Mouse (Mus musculus) hematopoietic stem cell, adult 5-6 weeks (primary cell): ENCODE data around the gene Gm3285. TPM values are rescaled to one million over a fixed set of nuclear protein-coding genes. Genes with fewer than 3 reads are reported as not detected.

Experiments
- ATAC-seq, 2 experiments: fragments of 125-278 bp in 1 of 2; replicated peaks in 1 of 2; 2 replicates each; pipeline ENCODE4 v1.8.0; 2016 to 2017; ENCODE audit warnings: inconsistent platforms in 2 of 2, mild to moderate bottlenecking in 2 of 2, moderate number of reproducible peaks in 2 of 2, low read depth in 1 of 2, moderate TSS enrichment in 1 of 2; ENCODE audit not compliant: low FRiP score in 2 of 2, poor library complexity in 2 of 2, severe bottlenecking in 2 of 2, insufficient read depth in 1 of 2, low TSS enrichment in 1 of 2
- total RNA-seq: library from RNA; stranded (forward); fragments of 172-1452, 232-1000 nt; gene quantifications from 2 replicates; pipeline ENCODE4 v1.2.3, GENCODE M21; 2017

Gm3285 gene
- not detected in 2 replicates for total RNA-seq

DNA sequence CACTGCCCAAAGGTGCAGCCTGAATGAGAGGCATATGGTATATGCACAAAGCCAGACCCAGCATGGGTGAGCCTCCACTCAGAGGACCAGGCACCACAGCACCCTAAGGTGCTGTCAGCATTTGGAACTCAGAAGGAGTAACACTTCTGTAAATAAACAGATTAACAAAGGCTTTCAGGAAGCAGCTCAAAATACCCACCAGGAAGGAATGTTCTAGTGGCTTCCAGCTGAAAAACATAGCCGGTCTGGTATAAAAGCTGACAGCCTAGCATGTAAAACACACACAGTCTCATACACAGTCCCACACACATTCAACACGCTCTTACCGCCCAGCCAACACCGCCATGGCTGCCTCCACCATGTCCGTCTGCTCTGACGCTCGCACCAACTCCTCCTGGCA lies at the start of gene Gm3285:
Gene Gm3285 (plus strand): TSS at position 301 of the 400 bp plus-strand sequence.
- no peak for ATAC-seq

GRCm38 (mm10) chr10:77814382-77814781 lies 47.4 kb upstream of the Gm3285 start, which contains the start of gene Gm2696:
TSS of gene Gm2696 (plus strand) at chr10:77814682.
- ATAC-seq: no peak

DNA sequence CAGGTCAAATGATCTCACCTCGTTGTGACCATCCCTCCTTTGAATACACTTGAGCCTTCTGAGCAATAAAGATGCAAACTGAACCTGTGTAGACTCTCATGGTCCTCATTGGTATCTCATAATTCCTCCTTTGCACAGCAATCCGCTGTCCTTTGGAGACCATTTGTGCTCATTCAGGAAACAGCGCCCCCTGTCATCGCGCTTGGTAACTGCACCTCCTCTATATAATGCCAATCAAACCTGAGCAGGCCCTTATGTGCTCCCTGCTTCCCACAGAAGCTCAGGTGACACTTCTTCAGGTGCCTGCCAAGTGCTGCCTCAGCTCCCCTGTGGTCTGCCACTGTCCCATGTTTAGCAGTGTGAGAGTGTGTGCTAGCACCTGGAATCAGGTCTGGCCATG lies 46.3 kb upstream of the Gm3285 start:
- ATAC-seq: peak in 1 of 2 experiments; percentile 32; a peak in 1 of 4 replicates

DNA sequence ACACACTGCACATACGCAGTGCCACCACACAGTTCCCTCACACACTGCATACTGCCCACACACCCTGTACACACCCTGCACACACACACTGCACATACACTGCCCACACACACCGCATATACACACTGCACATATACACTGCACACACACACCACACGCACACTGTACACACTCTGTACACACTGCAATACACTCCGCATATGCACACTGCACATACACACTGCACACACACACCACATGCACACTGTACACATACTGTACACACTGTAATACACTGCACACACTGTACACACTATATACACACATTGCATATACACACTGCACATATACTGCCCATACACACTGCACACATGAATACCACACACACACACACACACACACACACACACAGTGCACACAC lies 43.3 kb upstream of the Gm3285 start:
- ATAC-seq: no peak

GRCm38 (mm10) chr10:77819203-77819602 lies 42.6 kb upstream of the Gm3285 start:
- no peak for ATAC-seq

- no peak for ATAC-seq
These were observed 34.8 kb upstream of the Gm3285 start, which contains the start of gene Krtap10-4 for GRCm38 (mm10) chr10:77826951-77827350. TSS of gene Krtap10-4 (minus strand) at chr10:77827095.

DNA sequence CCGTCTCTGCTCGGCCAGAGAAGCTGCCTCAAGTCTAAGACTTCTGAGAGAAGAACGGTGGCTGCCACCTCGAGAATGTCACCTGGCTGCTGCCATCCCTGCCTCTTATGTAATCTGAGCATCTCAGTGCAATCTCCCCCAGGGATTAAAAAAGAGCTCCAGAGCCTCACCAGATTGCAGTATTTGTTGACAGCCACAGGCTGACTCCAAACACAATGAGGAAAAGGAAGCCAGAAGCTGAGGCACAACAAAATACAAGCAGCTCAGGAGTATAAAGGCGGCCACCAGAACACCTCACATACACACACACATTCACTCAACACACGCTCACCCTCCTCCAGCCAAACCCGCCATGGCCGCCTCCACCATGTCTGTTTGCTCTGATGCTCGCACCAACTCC lies 26.1 kb upstream of the Gm3285 start, which contains the start of gene Krtap10-10:
Gene Krtap10-10 (plus strand): TSS at position 301 of the 400 bp plus-strand sequence.
- ATAC-seq: no peak

DNA sequence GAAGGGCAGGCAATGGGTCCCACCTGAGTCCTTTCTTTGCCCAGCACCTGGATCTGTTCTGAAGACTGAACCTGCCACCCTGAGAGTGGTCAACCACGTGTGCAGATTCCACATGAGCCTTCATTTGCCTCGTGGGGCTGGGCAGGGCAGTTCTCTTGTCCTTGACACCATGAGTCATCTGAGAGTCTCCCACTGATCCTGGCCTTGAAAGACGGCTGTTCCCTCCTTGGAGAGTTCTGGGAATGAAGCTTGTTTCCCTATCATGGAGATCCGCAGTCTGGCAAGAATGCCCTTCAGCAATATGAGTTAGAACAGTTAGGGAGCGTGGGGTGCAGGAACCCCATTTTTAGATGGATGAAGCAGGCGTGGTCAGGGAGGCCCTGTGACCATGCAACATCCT lies 22.8 kb upstream of the Gm3285 start:
- ATAC-seq: no peak

DNA sequence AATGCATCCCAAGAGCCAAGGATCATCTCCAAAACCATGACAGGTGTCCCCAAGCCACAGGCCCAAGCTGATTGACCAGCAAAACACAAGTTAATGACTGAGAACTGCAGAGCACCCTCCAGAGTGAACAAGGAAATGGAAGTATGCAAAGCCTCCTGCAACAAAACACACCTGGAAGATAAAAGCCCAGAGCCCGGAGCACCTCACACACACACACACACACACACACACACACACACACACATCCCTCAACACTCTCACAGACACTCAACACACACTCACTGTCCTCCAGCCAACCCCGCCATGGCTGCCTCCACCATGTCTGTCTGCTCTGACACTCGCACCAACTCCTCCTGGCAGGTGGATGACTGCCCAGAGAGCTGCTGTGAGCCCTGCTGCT lies 15.3 kb upstream of the Gm3285 start, which contains the start of gene Gm36176:
Gene Gm36176 (plus strand): TSS at position 301 of the 400 bp plus-strand sequence.
- ATAC-seq: no peak

DNA sequence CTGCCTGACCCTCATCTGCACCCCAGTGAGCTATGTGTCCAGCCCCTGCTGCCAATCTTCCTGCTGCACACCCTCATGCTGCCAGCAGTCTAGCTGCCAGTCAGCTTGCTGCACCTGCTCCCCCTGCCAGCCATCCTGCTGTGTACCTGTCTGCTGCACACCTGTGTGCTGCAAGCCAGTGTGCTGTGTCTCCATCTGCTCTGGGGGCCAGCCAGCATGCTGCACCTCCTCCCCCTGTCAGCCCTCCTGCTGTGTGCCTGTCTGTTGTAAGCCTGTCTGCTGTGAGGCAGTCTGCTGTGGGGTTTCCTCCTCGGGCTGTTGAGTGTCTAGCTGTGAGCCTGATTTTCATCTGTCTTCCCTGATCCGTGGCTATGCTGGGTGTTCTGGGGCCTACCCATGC lies 14.8 kb upstream of the Gm3285 start:
- no peak for ATAC-seq

- no peak for ATAC-seq
These were observed 14.2 kb upstream of the Gm3285 start for GRCm38 (mm10) chr10:77847538-77847937.

DNA sequence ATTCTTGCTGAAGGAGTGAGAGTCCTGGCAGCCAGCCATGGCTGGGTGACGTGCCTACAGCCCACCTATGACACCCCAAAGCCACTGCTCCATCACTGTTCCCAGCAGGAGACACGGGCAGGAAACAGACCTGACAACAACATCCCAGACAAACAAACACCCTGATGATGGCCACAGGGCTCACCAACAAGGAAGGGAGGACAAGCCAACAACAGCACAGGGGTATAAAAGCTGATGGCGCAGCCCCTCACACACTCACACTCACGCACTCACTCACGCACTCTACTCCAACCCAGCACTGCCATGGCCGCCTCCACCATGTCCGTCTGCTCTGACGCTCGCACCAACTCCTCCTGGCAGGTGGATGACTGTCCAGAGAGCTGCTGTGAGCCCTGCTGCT lies 9.2 kb upstream of the Gm3285 start, which contains the start of gene Gm10318:
Gene Gm10318 (plus strand): TSS at position 301 of the 400 bp plus-strand sequence.
- no peak for ATAC-seq

DNA sequence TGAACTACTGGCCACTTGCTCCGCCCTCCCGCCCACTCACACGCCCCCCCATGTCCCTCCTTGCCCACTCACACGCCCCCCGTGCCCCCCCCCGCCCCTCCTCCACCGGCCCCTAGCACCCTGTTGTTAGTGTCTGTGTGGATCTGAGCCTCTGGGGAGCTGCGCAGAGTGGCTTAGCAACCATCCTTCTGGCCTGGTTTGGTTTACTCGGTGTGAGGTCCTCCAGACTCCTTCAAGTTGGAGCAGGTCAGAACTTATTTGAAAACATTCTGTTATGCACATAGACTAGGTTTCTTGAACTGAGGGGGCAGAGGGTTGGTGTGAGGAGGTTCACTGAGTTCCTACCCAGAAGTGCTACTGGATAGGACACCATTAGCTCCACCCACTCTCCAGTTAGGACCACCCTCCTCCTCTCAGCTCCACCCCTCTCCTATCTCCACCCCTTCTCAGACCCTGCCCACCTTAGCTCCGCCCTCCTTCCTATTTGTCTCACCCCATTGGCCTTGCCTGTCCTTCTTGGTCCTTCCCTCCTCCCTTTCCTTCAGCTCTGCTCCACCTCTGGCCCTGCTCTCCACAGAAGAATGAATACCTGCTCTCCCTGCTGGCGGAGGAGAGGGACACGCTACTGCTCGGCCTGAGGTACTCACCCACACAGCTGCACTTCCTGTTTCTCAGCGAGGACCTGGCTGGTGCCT lies 2.4 kb downstream of the Gm3285 start:
- peak; percentile 97 to 98 for ATAC-seq

- ATAC-seq: no peak
These were observed 3.0 kb downstream of the Gm3285 start for GRCm38 (mm10) chr10:77864762-77865143.

- no peak for ATAC-seq
These were observed 5.8 kb downstream of the Gm3285 start for GRCm38 (mm10) chr10:77867546-77867945.

DNA sequence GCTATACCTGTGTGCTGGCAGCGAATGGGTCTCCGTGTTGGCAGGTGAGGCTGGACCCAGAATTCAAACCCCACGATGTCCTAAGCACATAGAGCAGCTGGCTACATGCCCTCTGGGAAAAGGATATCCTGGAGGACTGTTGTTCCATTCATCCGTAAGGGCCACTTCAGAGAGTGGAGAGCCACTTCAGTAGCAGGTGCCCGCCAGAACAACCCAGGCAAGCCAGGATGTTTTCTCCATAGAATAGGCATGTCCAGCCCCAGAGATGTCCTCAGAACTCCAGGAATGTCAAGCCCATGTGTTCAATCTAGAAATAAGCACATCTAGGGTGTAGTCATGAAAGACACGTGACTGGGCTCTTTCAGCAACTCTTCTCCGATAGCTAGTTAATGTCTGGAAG lies 7.9 kb downstream of the Gm3285 start:
- ATAC-seq: no peak

- ATAC-seq: no peak
These were observed 17.2 kb downstream of the Gm3285 start for GRCm38 (mm10) chr10:77878985-77879384.

DNA sequence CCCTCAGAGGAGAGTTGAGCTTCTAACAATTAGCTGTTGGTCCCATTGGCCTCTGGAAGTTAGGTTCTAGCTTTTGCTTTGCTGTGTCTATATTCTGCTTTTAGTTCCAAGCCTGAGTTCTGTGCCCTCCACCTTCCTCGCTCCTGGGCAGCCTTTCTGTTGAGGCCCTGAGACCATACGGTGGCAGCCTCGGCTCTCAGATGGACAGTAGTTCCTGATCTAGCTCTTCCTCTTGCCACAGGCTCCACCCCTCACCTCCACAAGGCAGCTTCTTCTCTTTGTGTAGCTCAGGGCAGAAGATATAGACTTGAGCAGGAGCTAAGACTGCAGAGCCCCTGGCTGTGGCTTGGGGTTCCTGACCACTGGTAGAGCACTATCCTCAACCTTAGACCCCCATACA lies 18.5 kb downstream of the Gm3285 start:
- no peak; a peak in 1 of 4 replicates for ATAC-seq

GRCm38 (mm10) chr10:77882553-77882952 lies 20.8 kb downstream of the Gm3285 start:
- no peak for ATAC-seq
